Mouse (Mus musculus): ENCODE measurements around the gene Soat2.

Soat2 gene

DNA sequence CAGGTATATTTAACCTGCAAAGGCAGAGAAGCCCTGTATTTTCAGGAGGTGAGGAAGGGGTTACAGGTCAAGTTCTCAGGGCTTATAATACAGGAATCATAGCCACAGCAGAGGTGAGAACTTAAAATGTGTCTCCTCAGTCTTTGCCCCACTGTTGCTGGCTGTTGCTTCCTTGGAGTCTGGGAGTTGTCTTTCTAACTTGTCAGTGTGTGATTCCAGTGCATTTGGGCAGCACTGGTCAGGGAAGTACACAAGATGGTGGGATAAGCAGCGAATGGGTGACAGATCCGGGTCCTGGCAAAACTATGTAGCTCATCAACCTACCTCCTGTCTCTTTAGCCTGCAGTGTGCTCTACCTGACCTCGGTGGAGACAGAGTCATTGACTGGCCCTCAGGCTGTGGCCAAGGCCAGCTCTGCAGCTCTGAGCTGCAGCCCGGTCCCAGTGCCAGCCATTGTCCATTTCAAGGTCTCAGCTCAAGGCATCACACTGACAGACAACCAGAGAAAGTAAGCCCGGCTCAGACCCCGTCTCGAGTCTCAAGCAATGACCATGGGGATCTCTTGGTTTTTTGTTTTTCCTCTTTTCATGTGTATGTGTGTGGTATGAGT lies 35.6 kb upstream of the Soat2 start:
- DNase-seq (ENCODE audit: low spot score in 2 of 2), result no peak

- DNase-seq (ENCODE audit: low spot score in 2 of 2), result no peak
Measured at GRCm38 (mm10) chr15:102115731-102116231, 34.5 kb upstream of the Soat2 start.

GRCm38 (mm10) chr15:102116753-102117415 lies 33.4 kb upstream of the Soat2 start:
- DNase-seq (ENCODE audit: low spot score in 2 of 2), result no peak

DNA sequence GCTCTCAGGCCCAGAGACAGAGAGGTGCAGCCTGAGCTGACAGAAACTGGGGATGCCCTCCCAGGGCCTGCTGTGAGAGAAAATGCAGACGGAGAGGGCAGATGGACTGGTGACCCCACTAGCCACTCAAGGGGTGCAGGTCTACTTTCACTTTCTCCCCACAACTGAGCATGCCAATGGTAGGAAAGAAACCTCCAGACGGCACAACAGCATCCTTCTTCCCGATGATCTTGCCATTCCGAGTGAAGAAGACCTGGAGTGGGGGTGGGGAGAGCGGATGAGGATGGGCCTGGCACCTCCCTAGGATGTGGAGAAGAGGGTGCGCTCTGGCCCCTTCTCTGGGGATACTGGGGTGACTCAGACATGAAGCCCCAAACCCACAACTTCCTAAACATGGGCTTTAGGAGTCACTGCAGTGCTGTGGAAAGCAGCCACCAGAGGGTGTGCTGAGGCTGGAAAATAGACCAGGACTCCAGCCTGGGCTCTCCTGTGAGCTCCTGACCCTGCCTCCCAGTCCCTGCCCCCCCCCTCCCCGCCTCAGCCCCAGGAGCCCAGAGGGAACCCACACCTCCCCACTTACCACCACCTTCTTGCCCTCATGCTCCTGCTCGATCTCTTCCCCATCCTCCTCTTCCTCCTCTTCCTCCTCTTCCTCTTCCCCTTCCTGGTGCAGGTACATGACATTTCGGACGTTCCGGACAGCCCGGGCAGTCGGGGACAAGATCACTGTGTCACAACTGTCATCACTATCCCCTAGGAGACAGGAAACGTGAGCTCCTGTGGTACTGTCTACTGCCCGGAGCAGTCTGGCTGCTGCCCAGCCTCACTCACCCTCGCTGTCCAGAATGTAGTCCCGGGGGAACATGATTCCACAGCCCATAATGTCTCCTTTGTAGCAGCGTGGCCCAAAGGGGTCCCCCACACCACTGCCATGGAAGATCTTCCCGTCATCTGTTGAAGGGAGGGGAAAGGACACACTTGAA lies 32.6 kb upstream of the Soat2 start:
- DNase-seq (ENCODE audit: low spot score in 2 of 2), result no peak

DNA sequence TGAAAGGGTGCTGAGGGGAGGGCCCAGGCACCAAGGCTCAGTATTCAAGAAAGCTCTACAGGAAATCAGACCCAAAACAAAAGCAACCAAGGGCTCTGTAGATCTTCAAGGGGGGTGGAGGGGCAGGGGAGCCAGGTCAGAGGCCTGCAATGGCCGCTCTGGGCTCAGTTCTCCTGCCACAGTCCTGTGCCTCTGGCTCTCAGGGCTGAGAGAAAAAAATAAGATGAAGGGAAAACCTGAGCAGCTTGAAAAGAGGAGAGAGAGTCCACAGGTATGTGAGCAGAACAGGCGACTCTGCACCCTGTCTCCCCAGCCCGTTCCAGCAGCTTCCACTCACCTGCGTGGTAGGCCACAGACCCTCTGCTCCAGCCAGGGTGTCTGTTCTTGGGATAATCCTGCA lies 31.7 kb upstream of the Soat2 start:
- DNase-seq (ENCODE audit: low spot score in 2 of 2), result no peak

DNA sequence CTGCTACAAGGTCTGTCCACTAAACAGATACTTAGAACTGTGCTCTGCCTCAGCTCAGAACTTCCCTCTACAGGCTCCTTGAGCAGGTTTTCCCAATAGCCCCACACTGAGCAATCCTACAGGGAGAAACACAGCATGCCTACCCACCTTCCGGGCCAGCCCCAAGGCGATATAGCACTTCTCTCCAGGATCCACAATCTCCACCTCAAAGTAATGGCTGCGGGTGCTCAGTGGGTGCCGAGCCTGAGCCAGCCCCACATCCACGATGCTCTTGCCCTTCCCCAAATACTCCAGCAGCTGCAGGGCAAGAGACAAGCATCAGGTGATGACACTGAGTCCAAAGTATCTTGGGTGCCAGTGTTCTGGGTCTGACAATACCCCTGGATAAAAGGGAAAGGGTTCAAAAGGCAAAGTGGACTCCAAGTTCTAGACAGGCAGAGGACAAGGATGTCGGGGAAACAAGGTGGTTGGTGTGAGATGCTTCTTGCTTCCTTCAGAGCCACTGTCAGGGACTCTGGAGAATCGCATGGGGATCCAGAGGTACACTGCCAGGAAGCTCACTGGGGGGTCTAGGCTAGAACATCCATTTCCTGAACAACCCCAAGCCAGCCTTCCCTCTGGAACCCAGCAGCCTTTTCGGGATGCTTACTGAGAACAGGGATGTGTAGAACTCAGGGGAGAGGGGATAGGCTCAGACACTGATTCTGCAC lies 31.1 kb upstream of the Soat2 start:
- no peak for DNase-seq (ENCODE audit: low spot score in 2 of 2)

- DNase-seq (ENCODE audit: low spot score in 2 of 2), result no peak
Measured at GRCm38 (mm10) chr15:102119831-102120170, 30.5 kb upstream of the Soat2 start.

- DNase-seq (ENCODE audit: low spot score in 2 of 2), result no peak
Measured at GRCm38 (mm10) chr15:102120530-102120929, 29.8 kb upstream of the Soat2 start.

DNA sequence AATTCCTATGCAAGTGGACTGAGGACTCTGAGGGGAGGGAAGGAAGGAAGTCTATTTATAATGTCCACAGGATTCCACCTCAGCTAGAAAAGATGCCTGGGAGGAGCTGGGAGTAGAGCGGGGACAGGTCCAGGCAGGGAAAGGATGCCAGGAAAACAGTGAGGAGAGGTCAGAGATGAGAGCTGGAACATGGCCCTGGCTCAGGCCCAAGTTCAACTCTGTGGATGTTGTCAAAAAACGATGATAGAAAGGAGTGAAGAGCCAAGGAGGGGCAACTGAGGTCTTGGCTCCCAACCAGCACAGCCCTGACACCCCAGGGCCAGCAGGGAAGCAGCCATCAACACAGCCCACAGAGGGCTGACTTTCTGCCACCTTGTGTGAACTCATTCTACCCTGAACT lies 24.0 kb upstream of the Soat2 start:
- DNase-seq (ENCODE audit: low spot score in 2 of 2), result no peak

- DNase-seq (ENCODE audit: low spot score in 2 of 2), result no peak
Measured at GRCm38 (mm10) chr15:102133314-102133713, 17.0 kb upstream of the Soat2 start.

GRCm38 (mm10) chr15:102134709-102135108 lies 15.6 kb upstream of the Soat2 start:
- DNase-seq (ENCODE audit: low spot score in 2 of 2), result no peak

DNA sequence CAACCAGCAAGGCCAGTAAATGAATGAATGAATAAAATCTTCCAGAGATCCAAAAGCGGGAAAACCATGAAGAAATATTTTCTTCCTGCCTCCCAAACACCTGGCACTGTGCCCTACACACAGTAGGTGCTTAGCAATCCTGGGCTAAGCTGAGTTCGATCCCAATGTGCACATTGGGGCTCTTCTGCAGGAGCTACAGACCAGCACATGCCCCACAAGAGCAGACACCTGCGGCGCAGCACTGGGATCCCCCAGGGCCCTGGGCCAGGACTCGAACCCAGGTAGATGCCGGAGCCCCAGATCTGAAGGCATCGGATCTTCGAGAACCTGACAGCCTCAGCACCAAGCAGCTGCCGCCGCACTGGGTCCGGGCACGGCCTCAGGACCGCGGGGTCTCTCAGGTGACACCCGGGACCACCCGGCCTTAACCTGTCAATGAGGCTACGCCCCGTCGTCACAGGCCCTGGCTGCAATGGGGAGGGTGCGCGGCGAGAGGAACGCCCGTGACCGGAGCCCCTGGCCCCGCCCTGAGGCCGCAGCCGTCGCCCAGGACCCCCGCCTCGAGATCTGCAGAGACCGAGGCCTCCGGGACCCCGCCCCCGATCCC lies 14.7 kb upstream of the Soat2 start:
- DNase-seq (ENCODE audit: low spot score in 2 of 2), result peak in 1 of 2 experiments; percentile 13

DNA sequence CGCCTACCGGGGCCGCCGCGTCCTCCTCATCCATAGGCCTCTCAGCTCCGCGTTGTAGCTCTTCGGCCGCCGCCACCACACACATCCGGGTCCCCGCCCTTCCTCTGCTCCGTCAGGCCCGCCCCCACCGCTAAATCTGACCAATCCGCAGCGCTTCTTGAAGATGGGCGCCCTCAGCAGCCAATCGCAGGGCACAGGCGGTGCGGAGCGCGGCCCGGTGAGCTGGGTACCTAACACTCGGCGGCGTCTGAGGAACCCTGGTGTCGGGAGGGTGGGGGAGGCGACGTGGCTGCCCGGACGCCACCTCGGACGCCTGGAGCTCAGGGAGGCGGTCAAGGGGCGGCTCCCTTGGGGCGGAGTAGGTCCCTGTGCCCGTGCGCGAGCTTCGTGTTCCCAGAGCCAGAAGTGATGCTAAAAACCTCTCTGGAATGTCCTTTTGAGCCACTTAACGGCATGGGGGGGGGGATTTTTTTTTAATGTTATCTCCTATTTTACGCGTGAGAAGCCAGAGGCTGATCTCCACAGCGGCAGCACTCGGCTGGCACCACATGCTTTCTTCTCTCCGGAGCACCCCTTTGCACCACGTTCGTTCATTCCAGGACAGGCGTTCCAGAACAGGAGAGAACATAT lies 14.1 kb upstream of the Soat2 start, which contains the start of gene Spryd3:
TSS of gene Spryd3 (minus strand) at position 106 of the 630 bp plus-strand sequence.
- peak; percentile 97 to 98 for DNase-seq (ENCODE audit: low spot score in 2 of 2)

DNA sequence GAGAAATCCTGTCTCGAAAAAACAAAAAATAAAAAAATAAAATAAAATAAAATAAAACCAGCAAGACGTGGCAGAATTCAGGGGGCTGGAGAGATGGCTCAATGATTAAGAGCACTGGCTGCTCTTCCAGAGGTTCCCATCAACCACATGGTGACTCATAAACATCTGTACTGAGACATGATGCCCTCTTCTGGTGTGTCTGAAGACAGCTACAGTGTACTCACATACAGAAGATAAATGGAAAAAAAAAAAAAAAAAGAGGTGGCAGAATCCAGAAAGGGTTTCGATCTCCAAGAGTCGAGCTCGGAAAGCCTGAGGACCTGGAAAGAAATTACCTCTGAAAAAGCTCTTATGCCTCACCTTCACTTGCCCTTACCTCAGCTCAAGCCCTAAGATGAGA lies 9.2 kb upstream of the Soat2 start:
- DNase-seq (ENCODE audit: low spot score in 2 of 2), result no peak

GRCm38 (mm10) chr15:102142914-102143912 lies 7.1 kb upstream of the Soat2 start:
- DNase-seq (ENCODE audit: low spot score in 2 of 2), result no peak

DNA sequence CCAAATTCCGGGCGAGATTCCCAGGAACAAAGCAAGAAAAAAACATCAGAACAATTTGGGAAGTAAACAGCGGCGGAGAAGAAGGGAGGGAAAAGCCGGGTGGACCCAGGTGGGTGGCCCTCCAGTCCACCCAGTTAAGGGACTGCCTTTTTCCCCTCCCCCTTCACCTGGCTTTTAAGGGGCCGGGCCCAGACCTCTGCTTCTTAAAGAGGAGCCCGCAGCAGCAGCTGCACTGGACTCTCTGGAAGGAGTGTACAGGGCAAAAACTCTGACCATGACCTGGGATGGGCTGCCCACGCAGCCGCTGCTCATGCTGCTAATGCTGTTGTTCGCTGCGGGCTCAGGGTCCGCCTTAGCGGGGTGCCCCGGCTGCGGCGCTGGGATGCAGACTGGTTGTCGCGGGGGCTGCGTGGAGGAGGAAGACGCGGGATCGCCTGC lies 6.0 kb upstream of the Soat2 start, which contains the start of gene Igfbp6:
TSS of gene Igfbp6 (plus strand) at position 89 of the 438 bp plus-strand sequence.
- no peak for DNase-seq (ENCODE audit: low spot score in 2 of 2)

- DNase-seq (ENCODE audit: low spot score in 2 of 2), result no peak
Measured at GRCm38 (mm10) chr15:102144726-102145125, 5.6 kb upstream of the Soat2 start.

DNA sequence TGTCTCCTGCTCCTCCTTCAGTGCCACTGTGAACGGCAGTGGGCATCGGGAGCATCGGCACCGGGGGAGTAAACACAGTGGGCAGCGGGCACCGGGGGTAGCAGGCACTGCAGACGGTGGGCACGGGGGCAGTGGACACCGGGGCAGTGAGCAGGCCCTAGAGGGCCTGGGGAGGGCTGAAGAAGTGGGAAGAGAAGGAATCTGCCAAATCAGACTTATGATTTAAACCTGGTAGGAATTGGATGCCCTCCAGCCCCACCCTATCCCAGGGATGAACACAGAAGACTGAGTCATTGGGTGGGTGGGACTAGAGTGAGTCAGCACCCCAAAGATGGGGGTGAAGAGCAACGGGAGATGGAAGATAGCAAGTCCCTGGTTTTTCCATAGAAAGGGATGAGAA lies 5.0 kb upstream of the Soat2 start:
- no peak for DNase-seq (ENCODE audit: low spot score in 2 of 2)

GRCm38 (mm10) chr15:102146089-102146488 lies 4.2 kb upstream of the Soat2 start:
- DNase-seq (ENCODE audit: low spot score in 2 of 2), result no peak
